Mouse (Mus musculus) CH12.LX (cell line): ENCODE results near the gene Olfr456.
A peak's percentile ranks its signal among the peaks of the same experiment; 100 is the strongest.

Experiments
- CTCF ChIP-seq, 2 experiments: IDR thresholded peaks in 1 of 2; conservative IDR thresholded peaks in 1 of 2; 2 replicates each; pipeline ENCODE4 v1.5.1; 2011 to 2012; ENCODE audit warnings: low read depth in 2 of 2, low read length in 2 of 2, improper control_type of control experiment in 1 of 2, inconsistent platforms in 1 of 2, mild to moderate bottlenecking in 1 of 2, moderate library complexity in 1 of 2
- ETS1 ChIP-seq: conservative IDR thresholded peaks from 2 replicates; pipeline ENCODE4 v1.6.1; 2012; ENCODE audit warnings: low read depth, mild to moderate bottlenecking, inconsistent platforms, low read length, improper control_type of control experiment, moderate library complexity
- IRF4 ChIP-seq: IDR thresholded peaks from 2 replicates; pipeline ENCODE4 v1.6.1; 2014; ENCODE audit warnings: low read depth, mild to moderate bottlenecking, inconsistent platforms, low read length, improper control_type of control experiment
- POLR2A ChIP-seq: IDR thresholded peaks from 2 replicates; pipeline ENCODE4 v1.6.1; 2011; ENCODE audit warnings: low read depth, mild to moderate bottlenecking, improper control_type of control experiment, low read length
- POLR2AphosphoS2 ChIP-seq: IDR thresholded peaks from 2 replicates; pipeline ENCODE4 v1.6.1; 2011; ENCODE audit warnings: low read depth, low read length, improper control_type of control experiment
- USF1 ChIP-seq: IDR thresholded peaks from 2 replicates; pipeline ENCODE4 v1.6.1; 2014; ENCODE audit warnings: low read depth, mild to moderate bottlenecking, inconsistent platforms, low read length, improper control_type of control experiment
- ZC3H11A ChIP-seq: IDR thresholded peaks from 2 replicates; pipeline ENCODE4 v1.6.1; 2012; ENCODE audit warnings: low read depth, mild to moderate bottlenecking, inconsistent platforms, low read length, improper control_type of control experiment
- ZNF384 ChIP-seq: IDR thresholded peaks from 2 replicates; pipeline ENCODE4 v1.6.1; 2012; ENCODE audit warnings: low read depth, low read length, improper control_type of control experiment, inconsistent platforms

DNA sequence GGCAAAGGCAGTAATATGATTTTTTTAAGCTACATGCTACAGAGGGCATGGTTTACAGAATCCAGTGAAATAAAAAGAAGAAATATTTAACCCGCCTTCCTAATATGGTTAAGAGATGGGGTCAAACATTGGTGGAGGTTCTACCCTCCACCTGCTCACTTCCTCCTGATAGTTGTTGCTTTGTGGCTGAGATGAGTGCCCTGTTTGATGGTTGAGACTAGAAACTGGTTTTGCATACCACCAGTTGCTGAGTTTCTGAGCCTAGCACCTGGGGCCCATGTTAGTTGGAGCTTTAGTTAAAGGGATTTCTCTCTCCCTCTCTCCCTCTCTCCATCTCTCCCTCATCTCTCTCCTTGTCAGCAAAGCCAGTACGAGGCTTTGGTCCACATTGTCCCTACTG, 39.6 kb downstream of the Olfr456 start:
- TF ChIP-seq ZNF384 = no peak
- TF ChIP-seq POLR2AphosphoS2 = no peak
- TF ChIP-seq IRF4 = peak; percentile 68; the same call in 1 of the 2 replicates
- TF ChIP-seq POLR2A = no peak
- TF ChIP-seq CTCF (conservative IDR thresholded peaks at IDR 0.05 in 1 of 2, IDR thresholded peaks at IDR 0.05 in 1 of 2; ENCODE audit: low read depth in 2 of 2, low read length in 2 of 2) = no peak
- TF ChIP-seq ZC3H11A = no peak
- peak; percentile 40 for TF ChIP-seq ETS1
- TF ChIP-seq USF1 = no peak
